Comparison of ENCODE assay signal across 8 mouse cellular contexts in genomic region chr12:76532926-76533376, GRCm38 (mm10). TPM values are rescaled to one million over a fixed set of nuclear protein-coding genes. Genes with fewer than 3 reads are reported as not detected.
DNase-seq lines count a peak whose midpoint lies in the region; ATAC-seq lines count a peak whose summit lies in the region.

No protein-coding gene starts in this region.

- peaks cover 51% of the 10 kb centered on the region for H3K27me3 ChIP-seq in heart, embryonic 10.5 days (ENCODE audit: insufficient read depth, poor library complexity, severe bottlenecking)
- peaks cover 64% of the 10 kb centered on the region for H3K27me3 ChIP-seq in embryonic facial prominence, embryonic 13.5 days
- peaks cover 26% of the 10 kb centered on the region for H3K27me3 ChIP-seq in limb, embryonic 13.5 days
- H3K27me3 ChIP-seq in splenic B cell, adult 2 months (ENCODE audit: control insufficient read depth, insufficient read depth, low read length, poor library complexity, severe bottlenecking), result no peaks in the 10 kb centered on the region

- peak overlapping the region; percentile 98 for H3K4me2 ChIP-seq in embryonic facial prominence, embryonic 13.5 days
- H3K4me2 ChIP-seq in limb, embryonic 13.5 days (replicated peaks), result peak overlapping the region; percentile 96

- WGBS in heart, embryonic 10.5 days, result under 1% methylated on average over 31 of the region's 31 CpGs
- WGBS in embryonic facial prominence, embryonic 13.5 days, result under 1% methylated on average over 31 of the region's 31 CpGs
- WGBS in limb, embryonic 13.5 days, result 1% methylated on average over 31 of the region's 31 CpGs

- H3K27ac ChIP-seq in heart, embryonic 10.5 days, result peak overlapping the region; percentile 92
- H3K27ac ChIP-seq in embryonic facial prominence, embryonic 13.5 days, result peak overlapping the region; percentile 62
- no peak overlapping the region for H3K27ac ChIP-seq in limb, embryonic 13.5 days

- ATAC-seq in embryonic facial prominence, embryonic 13.5 days (ENCODE audit: insufficient number of reproducible peaks, insufficient read depth, low FRiP score, low TSS enrichment, low read depth), result 0 out of 2 replicates have a peak, but pooled peaks have one; percentile 18
- peak; percentile 13; the same call in 1 of the 2 replicates for ATAC-seq in limb, embryonic 13.5 days (ENCODE audit: low FRiP score, low read depth)

- H3K9ac ChIP-seq in embryonic facial prominence, embryonic 13.5 days, result peak overlapping the region; percentile 80
- peak overlapping the region; percentile 84 for H3K9ac ChIP-seq in limb, embryonic 13.5 days

- DNase-seq in heart, embryonic 10.5 days (ENCODE audit: low spot score), result no peak
- DNase-seq in heart, adult 18-20 months, result no peak
- DNase-seq in B cell, adult 2 months, result peak; percentile 59 to 62
- peak; percentile 47 for DNase-seq in splenic B cell, adult 2 months (ENCODE audit: low read depth, low spot score)
- no peak for DNase-seq in adrenal gland, postnatal 10 days
- DNase-seq in lung, postnatal 10 days, result no peak

- H3K36me3 ChIP-seq in heart, embryonic 10.5 days, result no peaks in the 10 kb centered on the region
- no peaks in the 10 kb centered on the region for H3K36me3 ChIP-seq in embryonic facial prominence, embryonic 13.5 days
- 0 out of 2 replicates have a peak, but pooled peaks cover under 1% of the 10 kb centered on the region for H3K36me3 ChIP-seq in limb, embryonic 13.5 days
- H3K36me3 ChIP-seq in splenic B cell, adult 2 months (ENCODE audit: control insufficient read depth, insufficient read depth, low read length, poor library complexity, severe bottlenecking), result no peaks in the 10 kb centered on the region

- H3K9me3 ChIP-seq in heart, embryonic 10.5 days, result no peaks in the 10 kb centered on the region
- no peaks in the 10 kb centered on the region for H3K9me3 ChIP-seq in embryonic facial prominence, embryonic 13.5 days
- H3K9me3 ChIP-seq in limb, embryonic 13.5 days, result no peaks in the 10 kb centered on the region

- peak overlapping the region; percentile 80 for H3K4me3 ChIP-seq in heart, embryonic 10.5 days
- peak overlapping the region; percentile 67 for H3K4me3 ChIP-seq in embryonic facial prominence, embryonic 13.5 days
- peak overlapping the region; percentile 75 for H3K4me3 ChIP-seq in limb, embryonic 13.5 days

- peaks cover 58% of the 10 kb centered on the region for H3K4me1 ChIP-seq in heart, embryonic 10.5 days
- H3K4me1 ChIP-seq in embryonic facial prominence, embryonic 13.5 days, result peaks cover 42% of the 10 kb centered on the region
- peaks cover 43% of the 10 kb centered on the region for H3K4me1 ChIP-seq in limb, embryonic 13.5 days

RNA-seq across cellular contexts. Expression of gene Plekhg3, which starts 2.3 kb away (rescaled TPM):
- 5.1 and 5.3 TPM in 2 replicates for polyA plus RNA-seq in heart, embryonic 10.5 days (2016; fragmentation: Nextera tagmentation; extraction: Ambion mirVana)
- total RNA-seq in heart, adult 18-20 months (2021), result 10 to 100 TPM; 10.6 to 11.4 TPM
- polyA plus RNA-seq in embryonic facial prominence, embryonic 13.5 days (2015; fragmentation: Nextera tagmentation; extraction: Ambion mirVana), result 5.7 and 6.5 TPM in 2 replicates
- polyA plus RNA-seq in limb, embryonic 13.5 days (2015; fragmentation: Nextera tagmentation; extraction: Ambion mirVana), result 5.6 and 7.2 TPM in 2 replicates
- 10 to 100 TPM; 21.1 to 22.0 TPM for total RNA-seq in adrenal gland, postnatal 10 days (2021)

Comparison
In these comparisons a context has a peak if more than half of its experiments do, and no peak if none do; other contexts are left out.
1. DNase-seq: peak in B cell, adult 2 months (2 of 2) and splenic B cell, adult 2 months (single experiment); none in heart, embryonic 10.5 days (single experiment), heart, adult 18-20 months (0 of 2), adrenal gland, postnatal 10 days (single experiment) and lung, postnatal 10 days (single experiment).
2. Peak in every context shown above with its lines, with median percentiles within 50 percentile points of each other: H3K4me3 ChIP-seq.